In the genomic region with DNA sequence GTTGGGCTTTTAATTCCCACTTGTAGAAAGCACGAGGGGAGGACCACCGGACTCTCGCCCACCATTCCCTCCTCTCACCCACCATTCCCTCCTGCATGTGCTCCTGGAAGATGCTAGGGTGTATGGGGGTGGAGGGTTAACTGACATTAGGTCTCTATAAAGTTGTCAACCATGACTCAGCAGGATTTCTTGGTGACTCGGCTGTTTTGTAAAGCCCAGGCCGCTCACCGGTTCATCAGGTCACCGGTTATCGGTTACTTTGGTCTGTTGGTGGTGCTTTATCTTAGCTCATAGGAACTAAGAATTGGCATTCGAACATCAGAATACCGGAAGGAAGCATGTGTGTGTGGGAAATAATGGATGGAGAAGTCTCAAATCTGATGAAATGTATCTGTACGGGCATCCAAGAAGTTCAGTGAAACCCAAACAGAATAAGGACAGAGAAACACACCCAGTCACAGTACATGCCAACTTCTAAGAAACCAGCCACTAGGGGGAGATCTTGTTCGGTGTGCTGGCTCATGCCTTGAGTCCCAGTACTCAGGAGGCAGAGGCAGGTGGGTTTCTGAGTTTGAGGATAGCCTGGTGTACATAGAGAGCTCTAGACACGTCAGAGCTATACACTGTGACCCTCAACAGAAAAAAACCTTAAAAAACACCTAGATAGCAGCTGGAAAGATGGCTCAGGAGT, we compare ENCODE assay signal across 14 mouse cellular contexts. TPM values are rescaled to one million over a fixed set of nuclear protein-coding genes. Genes with fewer than 3 reads are reported as not detected.
DNase-seq lines count a peak whose midpoint lies in the region; ATAC-seq and TF ChIP-seq lines count a peak whose summit lies in the region.
"Had no signal": no experiment of that assay in that cellular context is flagged by ENCODE, and none has a peak within 500 bp of the region (broad histone marks: within the 10 kb centered on the region; RNA-seq: fewer than 3 reads in every experiment).

No protein-coding gene starts in this region.

- H3K4me1 ChIP-seq in kidney, postnatal 0 days (replicated peaks; ENCODE audit: insufficient read depth, low read length): no peaks in the 10 kb centered on the region
- H3K4me1 ChIP-seq: embryonic facial prominence, embryonic 15.5 days; neural tube, embryonic 13.5 days had no signal

- DNase-seq in kidney, postnatal 0 days (ENCODE audit: low spot score): no peak
- no peak for DNase-seq in kidney, adult 18-20 months
- peak; percentile 76 for DNase-seq in ES-CJ7 (ENCODE audit: low read depth, low spot score)
- DNase-seq in c-Kit-positive CD71-positive TER-119-positive erythroid progenitor cells, embryonic 14.5 days (ENCODE audit: low spot score): peak; percentile 40
- DNase-seq in left cerebral cortex, postnatal 10 days (ENCODE audit: extremely low spot score in 1 of 2, low spot score in 2 of 2): no peak
- DNase-seq in cerebellum, adult 9-11 months: no peak
- DNase-seq in kidney, postnatal 4 days: no peak
- DNase-seq: adrenal gland, postnatal 10 days; kidney, postnatal 10 days had no signal

- no peak for ATAC-seq in kidney, postnatal 0 days (replicated peaks; ENCODE audit: low FRiP score, low read depth)
- ATAC-seq in megakaryocyte-erythroid progenitor cell, adult 5-6 weeks (replicated peaks; ENCODE audit: low FRiP score, low TSS enrichment, poor library complexity, severe bottlenecking): 0 out of 2 replicates have a peak, but pooled peaks have one; percentile 22

- H3K4me3 ChIP-seq in kidney, postnatal 0 days (replicated peaks; ENCODE audit: low read depth, low read length): no peak overlapping the region
- H3K4me3 ChIP-seq: embryonic facial prominence, embryonic 15.5 days; neural tube, embryonic 13.5 days had no signal

- no peak overlapping the region for H3K4me2 ChIP-seq in kidney, postnatal 0 days (ENCODE audit: low read length)
- H3K4me2 ChIP-seq: embryonic facial prominence, embryonic 15.5 days; neural tube, embryonic 13.5 days had no signal

- intact Hi-C loops in left cerebral cortex, postnatal 10 days (cut with DNase I): no loop called here

- TF ChIP-seq CTCF in kidney, postnatal 0 days (IDR thresholded peaks at IDR 0.05; ENCODE audit: low read depth): peak; percentile 46

- WGBS in kidney, postnatal 0 days: 94% methylated on average over 13 of the region's 13 CpGs

- no peaks in the 10 kb centered on the region for H3K27me3 ChIP-seq in kidney, postnatal 0 days (ENCODE audit: insufficient read depth, low read length)
- H3K27me3 ChIP-seq: embryonic facial prominence, embryonic 15.5 days; neural tube, embryonic 13.5 days had no signal

- H3K36me3 ChIP-seq in kidney, postnatal 0 days (ENCODE audit: insufficient read depth, low read length): 0 out of 2 replicates have a peak, but pooled peaks cover 24% of the 10 kb centered on the region

- H3K27ac ChIP-seq in kidney, postnatal 0 days: no peak overlapping the region
- H3K27ac ChIP-seq: embryonic facial prominence, embryonic 15.5 days; neural tube, embryonic 13.5 days had no signal

- H3K9ac ChIP-seq in kidney, postnatal 0 days (ENCODE audit: low read depth, low read length): no peak overlapping the region
- H3K9ac ChIP-seq: embryonic facial prominence, embryonic 15.5 days; neural tube, embryonic 13.5 days had no signal

- no peaks in the 10 kb centered on the region for H3K9me3 ChIP-seq in kidney, postnatal 0 days (replicated peaks; ENCODE audit: low read length)
- H3K9me3 ChIP-seq: embryonic facial prominence, embryonic 15.5 days; neural tube, embryonic 13.5 days had no signal

RNA-seq across cellular contexts. Expression of a gene that starts 37.2 kb away (rescaled TPM):
- polyA plus RNA-seq in kidney, postnatal 0 days (2015; fragmentation: Nextera tagmentation; extraction: Ambion mirVana): not detected in 2 replicates
- total RNA-seq in megakaryocyte-erythroid progenitor cell, adult 5-6 weeks (2014; fragmentation: Nextera tagmentation): not detected in 2 replicates
- total RNA-seq in megakaryocyte-erythroid progenitor cell, adult 5-6 weeks (2017): not detected in 2 replicates
- not detected for total RNA-seq in left cerebral cortex, postnatal 10 days (2021)
- total RNA-seq: adrenal gland, postnatal 10 days had no signal
- polyA plus RNA-seq: heart, embryonic 14.5 days; liver, embryonic 16.5 days; neural tube, embryonic 13.5 days had no signal

RNA-seq across cellular contexts. Expression of a gene that starts 37.8 kb away (rescaled TPM):
- 0.29 and 0.42 TPM in 2 replicates for polyA plus RNA-seq in kidney, postnatal 0 days (2015; fragmentation: Nextera tagmentation; extraction: Ambion mirVana)
- total RNA-seq in megakaryocyte-erythroid progenitor cell, adult 5-6 weeks (2014; fragmentation: Nextera tagmentation): not detected in 2 replicates
- not detected in 2 replicates for total RNA-seq in megakaryocyte-erythroid progenitor cell, adult 5-6 weeks (2017)
- total RNA-seq in left cerebral cortex, postnatal 10 days (2021): 1 to 10 TPM; 3.7 to 5.1 TPM
- total RNA-seq: adrenal gland, postnatal 10 days had no signal
- polyA plus RNA-seq: heart, embryonic 14.5 days; liver, embryonic 16.5 days had no signal

RNA-seq across cellular contexts. Expression of a gene that starts 49.9 kb away (rescaled TPM):
- polyA plus RNA-seq in kidney, postnatal 0 days (2015; fragmentation: Nextera tagmentation; extraction: Ambion mirVana): 6.1 and 8.1 TPM in 2 replicates
- 5.3 and 5.6 TPM in 2 replicates for total RNA-seq in megakaryocyte-erythroid progenitor cell, adult 5-6 weeks (2014; fragmentation: Nextera tagmentation)
- 7.1 and 8.8 TPM in 2 replicates for total RNA-seq in megakaryocyte-erythroid progenitor cell, adult 5-6 weeks (2017)
- 10 to 100 TPM; 64.4 to 67.9 TPM for total RNA-seq in left cerebral cortex, postnatal 10 days (2021)

Comparison
In these comparisons a context has a peak if more than half of its experiments do, and no peak if none do; other contexts are left out.
1. DNase-seq: peak in ES-CJ7 (single experiment) and c-Kit-positive CD71-positive TER-119-positive erythroid progenitor cells, embryonic 14.5 days (single experiment); none in kidney, postnatal 0 days (single experiment), kidney, adult 18-20 months (single experiment), left cerebral cortex, postnatal 10 days (0 of 2), cerebellum, adult 9-11 months (single experiment) and kidney, postnatal 4 days (0 of 2).
2. RNA of a gene that starts 37.8 kb away (total RNA-seq): 3.7 to 5.1 TPM in left cerebral cortex, postnatal 10 days; not detected in megakaryocyte-erythroid progenitor cell, adult 5-6 weeks; every median in the first group is over 4 times any median in the second.
3. RNA of a gene that starts 49.9 kb away (total RNA-seq): 64.4 to 67.9 TPM in left cerebral cortex, postnatal 10 days; 5.3 to 8.8 TPM in megakaryocyte-erythroid progenitor cell, adult 5-6 weeks; every median in the first group is over 4 times any median in the second.